Mouse (Mus musculus): ENCODE results near the gene Sap25. TPM values are rescaled to one million over a fixed set of nuclear protein-coding genes. Genes with fewer than 3 reads are reported as not detected.

Gene Sap25
- polyA plus RNA-seq, 1 experiment from 2014 or later = 8.1 TPM

DNA sequence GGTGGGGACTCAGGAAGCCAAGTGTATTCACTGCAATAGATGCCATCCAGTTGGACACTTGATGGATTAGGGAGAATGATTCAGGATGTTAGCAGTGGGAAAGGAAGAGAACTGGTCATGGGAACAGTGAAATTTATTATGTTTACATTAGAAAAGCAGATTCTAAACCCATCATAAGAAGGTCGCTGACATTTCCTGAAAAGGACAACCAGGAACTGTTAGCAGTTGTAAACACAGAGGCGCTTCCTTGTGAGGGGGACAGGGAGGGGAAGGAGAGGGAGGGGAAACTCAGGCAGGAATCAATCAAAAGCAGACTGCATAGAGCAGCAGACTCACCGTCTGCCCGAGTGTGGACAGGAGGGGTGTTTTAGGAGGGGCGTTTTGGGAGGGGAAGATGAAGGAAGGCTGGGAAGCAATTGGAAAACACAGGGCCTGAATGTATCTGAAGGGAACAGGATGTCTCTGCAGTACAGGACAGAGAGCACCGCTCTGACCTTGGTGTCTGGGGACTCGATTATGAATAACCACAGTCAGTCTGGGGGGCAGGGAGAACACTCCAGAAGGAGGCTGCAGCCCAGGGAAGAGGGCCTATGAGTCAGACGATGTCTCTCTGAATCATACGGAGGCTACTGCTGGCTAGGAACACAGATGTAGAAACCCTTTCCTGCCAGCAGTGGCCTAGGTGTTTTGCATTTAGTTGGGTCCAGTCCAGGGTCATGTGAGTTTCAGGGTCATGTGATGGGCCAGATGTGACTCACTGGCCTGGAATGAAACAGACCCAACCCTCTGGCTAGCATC is 30.5 kb downstream of the Sap25 start:
- H3K4me3 ChIP-seq = no peak overlapping the region
- peak overlapping the region; percentile 15; the same call in 1 of the 2 replicates for H3K27ac ChIP-seq (replicated peaks)
- H3K4me1 ChIP-seq = peaks cover 7% of the 10 kb centered on the region
- no peak for ATAC-seq (ENCODE audit: low FRiP score, low read depth)
- no peak overlapping the region for H3K4me2 ChIP-seq (replicated peaks)
- no peaks in the 10 kb centered on the region for H3K9me3 ChIP-seq
- H3K9ac ChIP-seq (replicated peaks) = no peak overlapping the region
- 59% methylated on average over 9 of the region's 9 CpGs for WGBS
- H3K36me3 ChIP-seq = peaks cover 16% of the 10 kb centered on the region
- no peaks in the 10 kb centered on the region for H3K27me3 ChIP-seq

GRCm38 (mm10) chr5:137672361-137672760 is 31.2 kb downstream of the Sap25 start:
- no peak for ATAC-seq (ENCODE audit: low FRiP score, low read depth)
- 84% methylated on average over 5 of the region's 5 CpGs for WGBS
- 0 out of 2 replicates have a peak, but pooled peaks cover 14% of the 10 kb centered on the region for H3K36me3 ChIP-seq
- H3K27me3 ChIP-seq = no peaks in the 10 kb centered on the region
- H3K4me2 ChIP-seq (replicated peaks) = no peak overlapping the region
- H3K9ac ChIP-seq (replicated peaks) = no peak overlapping the region
- peaks cover 7% of the 10 kb centered on the region for H3K4me1 ChIP-seq
- no peak overlapping the region for H3K4me3 ChIP-seq
- no peak overlapping the region; the same call in 1 of the 2 replicates for H3K27ac ChIP-seq (replicated peaks)
- no peaks in the 10 kb centered on the region for H3K9me3 ChIP-seq

DNA sequence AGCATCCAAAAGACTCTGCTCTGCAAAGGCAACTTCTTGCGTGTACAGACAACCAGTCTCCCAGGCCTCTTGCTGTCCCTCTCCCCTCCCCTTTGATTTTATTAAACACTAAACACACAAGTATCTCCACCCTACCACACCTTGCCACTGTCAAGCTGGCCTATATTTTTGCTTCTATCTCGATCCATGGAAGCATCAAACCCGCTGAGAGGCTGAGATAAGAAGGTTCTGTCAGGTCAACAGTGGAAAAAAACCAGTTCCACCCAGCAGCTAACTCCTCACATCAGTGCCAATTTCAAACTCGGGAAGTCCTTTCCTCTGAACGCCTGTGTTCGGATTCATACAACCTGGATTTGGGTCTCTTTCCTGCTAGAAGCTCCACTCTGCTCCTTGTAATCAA is 31.9 kb downstream of the Sap25 start:
- H3K4me3 ChIP-seq = no peak overlapping the region
- H3K27ac ChIP-seq (replicated peaks) = no peak overlapping the region
- H3K9me3 ChIP-seq = no peaks in the 10 kb centered on the region
- H3K9ac ChIP-seq (replicated peaks) = no peak overlapping the region
- peaks cover 7% of the 10 kb centered on the region for H3K4me1 ChIP-seq
- peaks cover 9% of the 10 kb centered on the region; the same call in 1 of the 2 replicates for H3K36me3 ChIP-seq
- no peaks in the 10 kb centered on the region for H3K27me3 ChIP-seq
- ATAC-seq (ENCODE audit: low FRiP score, low read depth) = no peak
- WGBS = 94% methylated on average over 6 of the region's 6 CpGs
- no peak overlapping the region for H3K4me2 ChIP-seq (replicated peaks)

DNA sequence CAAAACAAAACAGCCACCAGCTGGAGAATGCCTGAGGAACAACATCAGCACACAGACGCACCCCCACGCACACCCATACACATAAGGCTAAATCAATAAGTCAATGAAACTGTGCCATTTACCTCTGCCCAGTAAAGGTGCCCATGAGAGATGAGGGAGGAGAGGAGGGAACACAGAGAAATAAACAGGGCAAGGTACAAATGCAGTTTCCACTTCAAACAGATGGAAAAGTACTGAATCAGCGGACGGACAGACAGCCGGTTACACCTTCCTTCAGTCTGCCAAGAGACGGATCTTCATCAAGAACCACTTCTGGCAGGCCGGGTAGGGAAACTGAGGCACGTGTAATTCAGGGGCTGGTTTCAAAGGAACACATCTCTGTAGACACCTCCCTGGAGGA is 33.7 kb downstream of the Sap25 start:
- Histone ChIP-seq H3K9me3 (no peaks in the 10 kb centered on the region), H3K4me1 (peaks cover 7% of the 10 kb centered on the region)

GRCm38 (mm10) chr5:137677859-137678258 is 36.7 kb downstream of the Sap25 start:
- no peaks in the 10 kb centered on the region for H3K27me3 ChIP-seq
- 97% methylated on average over 8 of the region's 8 CpGs for WGBS
- no peak overlapping the region for H3K9ac ChIP-seq (replicated peaks)
- H3K4me1 ChIP-seq = peaks cover 7% of the 10 kb centered on the region
- H3K36me3 ChIP-seq = peaks cover 13% of the 10 kb centered on the region; the same call in 1 of the 2 replicates
- no peak for ATAC-seq (ENCODE audit: low FRiP score, low read depth)
- no peak overlapping the region for H3K4me2 ChIP-seq (replicated peaks)
- H3K4me3 ChIP-seq = no peak overlapping the region
- H3K27ac ChIP-seq (replicated peaks) = no peak overlapping the region
- H3K9me3 ChIP-seq = no peaks in the 10 kb centered on the region

More for the DNA sequence above, 33.7 kb downstream of the Sap25 start:
- no peak overlapping the region for H3K4me3 ChIP-seq
- H3K27me3 ChIP-seq = no peaks in the 10 kb centered on the region
- no peak for ATAC-seq (ENCODE audit: low FRiP score, low read depth)
- H3K27ac ChIP-seq (replicated peaks) = no peak overlapping the region
- no peak overlapping the region for H3K4me2 ChIP-seq (replicated peaks)
- WGBS = 94% methylated on average over 8 of the region's 8 CpGs
- H3K36me3 ChIP-seq = peaks cover 9% of the 10 kb centered on the region; the same call in 1 of the 2 replicates
- H3K9ac ChIP-seq (replicated peaks) = no peak overlapping the region

GRCm38 (mm10) chr5:137678736-137679135 is 37.6 kb downstream of the Sap25 start:
- H3K36me3 ChIP-seq = peaks cover 13% of the 10 kb centered on the region; the same call in 1 of the 2 replicates
- H3K27ac ChIP-seq (replicated peaks) = no peak overlapping the region
- 93% methylated on average over 3 of the region's 3 CpGs for WGBS
- no peaks in the 10 kb centered on the region for H3K27me3 ChIP-seq
- ATAC-seq (ENCODE audit: low FRiP score, low read depth) = no peak
- H3K9me3 ChIP-seq = no peaks in the 10 kb centered on the region
- H3K4me2 ChIP-seq (replicated peaks) = no peak overlapping the region
- H3K4me1 ChIP-seq = peaks cover 16% of the 10 kb centered on the region
- H3K9ac ChIP-seq (replicated peaks) = no peak overlapping the region
- H3K4me3 ChIP-seq = no peak overlapping the region

DNA sequence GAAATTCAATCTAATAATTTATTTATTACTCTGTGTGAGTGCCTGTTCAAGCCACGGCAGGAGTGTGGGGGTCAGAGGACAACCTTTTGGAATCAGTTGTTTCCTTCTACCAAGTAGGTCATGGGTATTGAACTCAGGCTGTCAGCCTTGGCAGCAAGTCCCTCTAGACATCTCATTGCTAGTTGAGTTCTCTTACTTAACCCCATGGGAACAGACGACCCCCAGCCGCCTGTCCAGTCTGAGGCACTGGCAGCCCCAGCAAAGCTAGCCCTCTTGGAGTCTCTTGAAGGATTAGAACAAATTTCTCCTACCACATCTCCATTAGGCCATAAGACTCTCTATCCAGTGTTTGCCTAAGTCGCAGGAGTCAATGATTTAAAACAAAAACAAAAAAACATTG is 38.6 kb downstream of the Sap25 start:
- ATAC-seq (ENCODE audit: low FRiP score, low read depth) = no peak
- 90% methylated on average over 4 of the region's 4 CpGs for WGBS
- Histone ChIP-seq H3K27me3 (no peaks in the 10 kb centered on the region), H3K4me1 (peaks cover 17% of the 10 kb centered on the region), H3K9me3 (no peaks in the 10 kb centered on the region), H3K9ac (replicated peaks) (no peak overlapping the region), H3K36me3 (peaks cover 13% of the 10 kb centered on the region; the same call in 1 of the 2 replicates), H3K4me3 (no peak overlapping the region), H3K4me2 (replicated peaks) (no peak overlapping the region), H3K27ac (replicated peaks) (no peak overlapping the region)

GRCm38 (mm10) chr5:137682526-137682925 is 41.4 kb downstream of the Sap25 start:
- Histone ChIP-seq H3K27me3 (peaks cover 8% of the 10 kb centered on the region), H3K4me1 (peaks cover 20% of the 10 kb centered on the region), H3K36me3 (peaks cover 4% of the 10 kb centered on the region; the same call in 1 of the 2 replicates), H3K4me2 (replicated peaks) (peak overlapping the region; percentile 95; the same call in 1 of the 2 replicates), H3K9ac (replicated peaks) (no peak overlapping the region; the same call in 1 of the 2 replicates), H3K4me3 (no peak overlapping the region; the same call in 1 of the 2 replicates), H3K27ac (replicated peaks) (no peak overlapping the region), H3K9me3 (no peaks in the 10 kb centered on the region)
- 81% methylated on average over 6 of the region's 6 CpGs for WGBS
- no peak for ATAC-seq (ENCODE audit: low FRiP score, low read depth)

DNA sequence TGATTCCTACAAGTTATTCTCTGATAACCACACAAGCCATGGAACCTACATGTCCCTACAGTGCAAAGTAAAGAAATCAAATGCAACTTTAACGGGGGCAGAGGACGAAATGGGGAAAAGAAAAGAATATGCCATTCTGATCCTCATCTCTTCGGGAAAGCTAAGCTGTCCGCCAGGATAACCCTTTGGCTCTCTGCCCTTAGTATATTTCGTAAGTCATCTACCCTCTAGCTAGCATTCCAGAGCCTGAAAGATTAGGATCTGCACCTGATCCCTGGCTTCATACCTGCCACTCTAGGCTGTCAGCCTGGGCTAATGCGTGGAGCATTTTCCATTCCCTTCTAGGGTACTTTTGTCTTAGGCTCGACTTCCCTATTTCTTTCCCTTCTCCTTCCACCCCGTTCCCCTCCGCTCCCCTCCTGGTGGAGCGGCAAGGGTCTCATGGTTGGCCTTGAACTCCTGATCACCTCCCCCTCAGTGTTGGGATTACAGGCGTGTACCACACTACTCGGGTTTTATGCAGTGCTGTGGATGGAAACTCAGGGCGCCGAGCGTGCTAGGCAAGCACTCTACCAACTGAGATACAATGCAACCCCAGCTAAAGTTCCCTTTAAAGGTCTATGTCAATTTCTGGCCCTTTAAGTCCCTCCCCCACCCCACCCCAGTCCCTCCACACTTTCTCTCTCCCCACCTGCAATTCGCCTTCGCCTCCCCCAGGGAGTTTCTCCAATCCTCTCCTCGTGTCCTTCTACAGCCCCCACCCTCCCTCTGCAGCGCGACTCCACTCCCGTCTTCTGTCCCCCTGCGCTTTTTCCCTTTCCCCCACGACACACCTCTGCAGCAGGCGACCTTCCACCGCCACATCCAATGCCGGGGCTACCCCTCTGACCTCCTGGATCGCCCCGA is 42.5 kb downstream of the Sap25 start:
- Histone ChIP-seq H3K9me3 (no peaks in the 10 kb centered on the region), H3K9ac (replicated peaks) (peak overlapping the region; percentile 79), H3K36me3 (0 out of 2 replicates have a peak, but pooled peaks cover 4% of the 10 kb centered on the region), H3K27ac (replicated peaks) (peak overlapping the region; percentile 80), H3K4me1 (peaks cover 20% of the 10 kb centered on the region), H3K4me2 (replicated peaks) (peak overlapping the region; percentile 95), H3K4me3 (peak overlapping the region; percentile 76), H3K27me3 (peaks cover 8% of the 10 kb centered on the region)
- ATAC-seq (ENCODE audit: low FRiP score, low read depth) = no peak; the same call in 1 of the 2 replicates
- WGBS = 15% methylated on average over 28 of the region's 28 CpGs

DNA sequence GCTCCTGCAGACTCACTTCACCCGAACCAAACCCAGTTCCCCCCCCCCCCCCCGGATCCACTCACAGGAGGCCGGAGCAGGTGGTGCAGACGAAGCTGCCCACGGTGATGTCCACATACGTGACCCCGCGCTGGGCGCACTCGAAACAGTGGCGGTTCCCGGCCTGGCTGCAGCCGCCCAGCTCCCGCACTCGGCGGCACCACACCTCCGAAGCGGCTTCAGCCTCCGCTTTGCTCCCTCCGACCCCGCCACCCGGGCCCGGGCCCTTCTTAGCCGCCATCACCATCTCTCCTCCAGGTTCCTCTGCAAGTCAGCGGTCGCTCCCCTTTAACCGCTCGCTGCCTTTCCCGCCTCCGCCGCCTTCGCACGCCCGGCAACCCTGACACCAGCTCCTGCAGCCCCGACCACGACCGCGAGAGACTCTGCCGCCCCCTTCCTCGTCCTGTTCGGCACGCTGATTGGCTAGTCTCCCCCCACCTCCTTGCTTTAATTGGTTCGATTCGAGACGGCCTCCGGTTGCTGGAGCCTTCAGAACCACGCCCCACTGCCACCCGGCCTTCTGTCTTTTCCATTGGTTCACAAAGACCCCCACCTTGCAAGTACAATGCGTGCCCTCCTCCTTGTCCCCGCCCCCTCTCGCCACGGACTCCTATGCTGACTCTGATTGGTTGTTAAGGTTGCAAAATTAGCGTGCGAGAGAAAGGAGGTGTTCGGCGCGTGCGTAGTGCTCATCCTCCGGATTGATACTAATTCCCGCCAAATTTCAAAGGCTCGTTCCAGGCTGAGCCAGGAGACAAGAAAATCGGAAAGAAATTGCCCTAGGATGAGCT is 43.4 kb downstream of the Sap25 start, which contains the start of gene Agfg2:
Agfg2 (minus strand) TSS at position 433 of the 830 bp plus-strand sequence.
- 0 out of 2 replicates have a peak, but pooled peaks cover 4% of the 10 kb centered on the region for H3K36me3 ChIP-seq
- H3K4me3 ChIP-seq = peak within 1 kb of the TSS; percentile 76
- H3K4me2 ChIP-seq (replicated peaks) = peak within 1 kb of the TSS; percentile 95
- peak within 1 kb of the TSS; percentile 79 for H3K9ac ChIP-seq (replicated peaks)
- peak; percentile 97 for ATAC-seq (ENCODE audit: low FRiP score, low read depth)
- H3K27me3 ChIP-seq = peaks cover 8% of the 10 kb centered on the region
- H3K27ac ChIP-seq (replicated peaks) = peak within 1 kb of the TSS; percentile 80
- WGBS = under 1% methylated on average over 62 of the region's 62 CpGs
- no peaks in the 10 kb centered on the region for H3K9me3 ChIP-seq
- H3K4me1 ChIP-seq = peaks cover 20% of the 10 kb centered on the region

DNA sequence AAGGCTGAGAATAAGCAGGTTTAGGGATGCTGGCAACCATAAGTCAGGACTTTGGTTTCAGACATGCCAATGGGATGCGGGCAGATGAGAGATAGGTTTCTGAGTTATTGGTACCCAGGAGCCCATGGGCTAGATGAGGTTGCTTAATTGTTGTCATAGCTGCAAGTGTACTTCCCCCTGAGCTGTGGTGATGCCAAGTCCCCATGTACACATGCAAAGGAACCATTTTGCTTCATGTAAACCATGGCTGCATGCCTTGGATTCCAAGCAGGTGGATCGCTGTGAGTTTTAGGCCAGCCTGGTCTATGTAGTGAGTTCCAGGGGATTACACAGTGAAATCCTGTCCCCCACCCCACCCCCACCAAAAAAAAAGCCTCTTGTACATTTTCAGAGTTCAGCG is 44.5 kb downstream of the Sap25 start:
- no peak for ATAC-seq (ENCODE audit: low FRiP score, low read depth)
- 99% methylated on average over 3 of the region's 3 CpGs for WGBS
- Histone ChIP-seq H3K4me3 (no peak overlapping the region), H3K36me3 (0 out of 2 replicates have a peak, but pooled peaks cover 4% of the 10 kb centered on the region), H3K9ac (replicated peaks) (no peak overlapping the region), H3K4me1 (peaks cover 20% of the 10 kb centered on the region), H3K27ac (replicated peaks) (no peak overlapping the region), H3K9me3 (no peaks in the 10 kb centered on the region), H3K27me3 (peaks cover 8% of the 10 kb centered on the region), H3K4me2 (replicated peaks) (no peak overlapping the region)
